Mouse (Mus musculus): ENCODE data around the gene Nupr1l. TPM values are rescaled to one million over a fixed set of nuclear protein-coding genes. Genes with fewer than 3 reads are reported as not detected.
A peak's percentile ranks its signal among the peaks of the same experiment; 100 is the strongest.
"Not testable (repeated sequence)": the region's sequence is repeated elsewhere in the genome, so short reads cannot be mapped to it uniquely, and the experiment has no call there.

Gene Nupr1l
- 4.3 and 5.9 TPM in 2 replicates for total RNA-seq (2021)
- long read RNA-seq, experiment 1, partial matches to known transcripts: 0 of 2 reads
- long read RNA-seq, experiment 1, other reads (novel, unspliced or antisense): 0 of 2 reads
- long read RNA-seq, experiment 2, partial matches to known transcripts: 0 of 2 reads
- long read RNA-seq, experiment 2, other reads (novel, unspliced or antisense): 0 of 2 reads

- peak; percentile 95 for DNase-seq
Observed at GRCm38 (mm10) chr5:129908242-129908965, at the start of gene Nupr1l. Nupr1l (plus strand) TSS chr5:129908540.

GRCm38 (mm10) chr5:129862325-129862724 lies 46.0 kb upstream of the Nupr1l start:
- no peak for DNase-seq

GRCm38 (mm10) chr5:129864467-129864866 lies 43.9 kb upstream of the Nupr1l start:
- peak; percentile 77 for DNase-seq

- DNase-seq: no peak
Observed at GRCm38 (mm10) chr5:129865841-129866240, 42.5 kb upstream of the Nupr1l start.

- no peak for DNase-seq
Observed at GRCm38 (mm10) chr5:129869238-129869995, 38.9 kb upstream of the Nupr1l start.

- DNase-seq: no peak
Observed at GRCm38 (mm10) chr5:129871238-129871637, 37.1 kb upstream of the Nupr1l start.

GRCm38 (mm10) chr5:129873942-129874341 lies 34.4 kb upstream of the Nupr1l start:
- DNase-seq: no peak

GRCm38 (mm10) chr5:129875098-129875497 lies 33.2 kb upstream of the Nupr1l start:
- no peak for DNase-seq

- DNase-seq: peak; percentile 66
Observed at GRCm38 (mm10) chr5:129877731-129878455, 30.4 kb upstream of the Nupr1l start.

- DNase-seq: peak; percentile 94
Observed at GRCm38 (mm10) chr5:129878946-129879345, 29.4 kb upstream of the Nupr1l start.

- DNase-seq: no peak
Observed at GRCm38 (mm10) chr5:129879888-129880287, 28.5 kb upstream of the Nupr1l start.

GRCm38 (mm10) chr5:129886271-129886670 lies 22.1 kb upstream of the Nupr1l start:
- peak; percentile 71 for DNase-seq

GRCm38 (mm10) chr5:129886911-129887636 lies 21.3 kb upstream of the Nupr1l start, which contains the start of gene Chchd2:
Chchd2 (minus strand) TSS chr5:129887470.
- peak; percentile 95 for DNase-seq

- not testable (repeated sequence) for DNase-seq
Observed at GRCm38 (mm10) chr5:129890390-129890789, 17.9 kb upstream of the Nupr1l start.

GRCm38 (mm10) chr5:129895198-129896088 lies 12.9 kb upstream of the Nupr1l start, which contains the start of gene Zbed5:
Zbed5 (plus strand) TSS chr5:129895723.
- peak; percentile 91 for DNase-seq

GRCm38 (mm10) chr5:129898449-129898848 lies 9.9 kb upstream of the Nupr1l start, which contains the start of gene Phkg1:
Phkg1 (minus strand) TSS chr5:129898549.
- no peak for DNase-seq

GRCm38 (mm10) chr5:129907775-129908174 lies 565 bp upstream of the Nupr1l start:
- DNase-seq: no peak

GRCm38 (mm10) chr5:129909147-129909546 lies 807 bp downstream of the Nupr1l start:
- no peak for DNase-seq

- no peak for DNase-seq
Observed at GRCm38 (mm10) chr5:129909591-129909990, 1.3 kb downstream of the Nupr1l start.

- peak; percentile 68 for DNase-seq
Observed at GRCm38 (mm10) chr5:129914024-129914423, 5.7 kb downstream of the Nupr1l start.
